Mouse (Mus musculus) forelimb bud, embryonic 11.5 days (tissue): ENCODE measurements around the gene Ncoa4.
"Not testable (repeated sequence)": the region's sequence is repeated elsewhere in the genome, so short reads cannot be mapped to it uniquely, and the experiment has no call there.

Source experiments
- DNase-seq: peaks from one replicate; pipeline ENCODE4 v3.0.0-alpha.2; 2012; ENCODE audit warnings: low read depth, low spot score

Ncoa4 gene

DNA sequence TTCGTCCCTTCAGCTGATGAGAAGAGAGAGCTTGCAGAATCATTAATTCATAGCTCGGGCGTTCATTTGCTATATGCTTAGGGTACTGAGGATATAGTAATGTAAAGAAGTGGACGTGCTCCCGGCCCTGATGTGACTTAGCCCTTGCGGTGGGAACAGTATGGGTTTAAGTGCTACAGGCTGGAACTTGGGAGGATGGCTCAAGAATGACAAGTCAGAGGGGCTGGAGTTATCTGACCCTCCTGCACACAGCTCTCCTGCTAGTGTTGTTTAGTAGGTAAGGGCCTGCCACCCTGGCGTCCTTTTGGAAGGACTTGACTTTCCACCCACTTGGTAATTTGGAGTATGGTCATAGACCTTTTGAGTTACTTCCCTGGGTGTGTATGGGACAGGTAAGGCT lies 898 bp downstream of the Ncoa4 start:
- DNase-seq = no peak

DNA sequence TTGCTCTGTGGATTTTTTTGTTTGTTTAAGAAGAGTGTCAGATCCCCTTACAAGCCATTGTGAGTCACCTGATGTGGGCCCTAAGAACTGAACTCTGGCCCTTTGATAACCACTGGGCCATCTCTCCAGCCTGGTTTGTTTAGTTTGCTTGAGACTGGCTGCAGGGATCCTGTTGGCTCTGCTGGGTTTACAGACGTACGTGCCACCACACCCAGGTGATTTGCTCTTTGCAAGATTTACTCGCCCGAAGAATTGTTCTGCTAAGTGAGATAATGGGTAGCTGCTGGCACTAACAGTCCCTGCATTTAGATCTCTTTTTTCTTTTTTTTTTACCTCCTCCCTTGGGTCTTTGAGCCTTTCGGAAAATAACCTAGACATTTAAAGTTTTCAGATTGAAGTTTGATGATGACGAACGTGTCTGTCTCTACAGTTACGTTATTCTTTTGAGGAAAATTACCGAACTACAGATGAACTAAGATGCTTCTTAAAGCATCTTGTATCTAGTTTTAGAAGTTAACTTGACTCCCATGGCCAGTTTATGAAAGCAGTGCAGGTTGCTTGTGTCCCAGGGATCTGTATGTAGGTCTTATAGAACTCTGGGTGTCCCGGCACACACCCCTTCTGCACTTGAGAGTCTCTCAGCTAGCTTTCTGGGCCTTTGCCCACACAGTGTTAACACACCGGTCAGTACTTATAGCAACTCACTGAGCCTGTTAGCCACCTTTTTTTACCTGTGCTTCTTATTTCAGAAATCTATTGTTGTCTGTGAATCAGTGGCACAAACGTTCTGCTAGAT lies 1.6 kb downstream of the Ncoa4 start:
- DNase-seq = no peak

DNA sequence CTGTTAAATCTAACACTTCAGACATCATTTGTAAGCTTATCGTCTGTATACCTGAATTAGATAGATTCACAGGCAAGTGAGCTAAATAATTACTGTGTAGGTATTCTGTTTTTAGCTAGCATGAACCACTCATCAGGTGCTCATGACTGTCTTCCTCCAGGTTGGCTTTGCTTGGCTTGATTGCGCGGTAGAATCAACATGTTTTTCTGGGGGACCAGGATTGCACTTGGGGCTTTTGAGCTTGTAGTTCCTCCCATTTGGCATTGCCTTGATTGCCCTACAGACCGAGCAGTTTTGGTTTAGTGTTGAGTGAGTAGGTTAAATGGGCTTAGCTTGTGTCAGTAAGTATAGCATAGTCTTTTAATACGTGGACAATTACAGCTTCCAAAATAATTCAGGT lies 2.6 kb downstream of the Ncoa4 start:
- no peak for DNase-seq

DNA sequence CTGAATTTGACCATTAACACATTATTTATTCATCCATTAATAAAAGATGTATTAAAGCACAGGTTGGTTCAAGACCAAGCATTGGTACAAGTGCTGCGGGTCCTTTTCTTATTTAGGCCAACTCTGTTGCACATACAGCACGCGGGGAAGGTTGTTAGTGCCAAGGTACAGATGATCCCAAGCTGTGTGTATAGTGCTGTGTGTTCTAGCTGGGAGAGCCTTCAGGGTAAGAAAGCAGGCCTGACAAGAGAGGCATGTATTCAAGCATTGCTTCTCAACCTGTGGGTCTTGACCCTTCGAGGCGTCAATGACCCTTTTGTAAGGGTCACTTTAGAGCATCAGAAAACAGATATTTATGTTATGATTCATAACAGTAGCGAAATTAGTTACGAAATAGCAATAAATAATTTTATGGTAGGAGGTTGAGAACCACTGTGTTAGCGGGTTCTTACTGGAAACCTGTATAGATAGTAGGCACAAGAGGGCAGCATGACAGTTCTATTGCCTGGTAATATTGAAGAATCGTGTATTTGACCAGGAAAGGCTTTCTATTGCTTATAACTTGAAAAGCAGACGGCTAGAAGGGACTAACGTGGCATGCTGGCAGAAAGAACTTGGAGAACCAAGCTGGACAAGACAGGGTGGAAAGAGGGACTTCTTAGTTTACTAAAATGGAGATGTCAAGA lies 3.7 kb downstream of the Ncoa4 start:
- no peak for DNase-seq

DNA sequence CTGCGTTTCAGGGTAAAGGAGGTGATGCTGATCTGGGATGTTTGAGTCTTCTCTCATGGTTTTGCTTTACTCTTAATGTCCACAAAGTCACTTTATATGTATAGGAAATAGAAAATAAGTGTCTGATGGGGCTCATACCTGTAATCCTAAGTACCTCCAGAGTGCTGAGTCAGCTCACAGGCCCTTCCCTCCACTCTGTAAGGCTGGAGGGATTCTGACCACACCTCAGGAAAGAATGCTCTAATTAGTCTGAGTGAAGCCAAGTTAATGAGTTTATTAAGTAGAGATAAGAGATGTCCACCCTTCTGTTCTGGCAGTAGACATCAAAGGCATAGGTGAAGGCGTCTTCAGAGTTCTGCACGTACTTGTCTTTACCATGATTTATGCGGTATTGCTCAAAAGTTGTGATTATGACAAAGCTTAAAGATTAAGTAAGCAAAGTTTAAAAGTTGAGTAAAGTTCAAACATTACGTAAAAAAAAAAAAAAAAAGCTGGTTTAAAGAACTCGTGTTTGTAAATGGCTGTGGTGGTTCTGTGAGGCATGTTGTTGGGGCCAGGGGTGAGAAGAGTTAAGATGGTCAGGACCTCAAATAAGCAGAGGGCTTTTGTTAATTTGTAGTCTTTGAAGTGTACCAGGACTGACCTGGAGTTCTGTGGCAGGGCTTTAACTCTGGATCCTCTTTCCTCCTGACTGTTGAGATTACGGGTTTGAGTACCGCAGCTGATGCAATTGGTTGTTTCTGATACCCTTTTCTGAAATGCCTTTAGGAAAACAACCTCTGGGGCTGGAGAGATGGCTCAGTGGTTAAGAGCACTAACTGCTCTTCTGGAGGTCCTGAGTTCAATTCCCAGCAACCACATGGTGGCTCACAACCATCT lies 4.7 kb downstream of the Ncoa4 start:
- no peak for DNase-seq

DNA sequence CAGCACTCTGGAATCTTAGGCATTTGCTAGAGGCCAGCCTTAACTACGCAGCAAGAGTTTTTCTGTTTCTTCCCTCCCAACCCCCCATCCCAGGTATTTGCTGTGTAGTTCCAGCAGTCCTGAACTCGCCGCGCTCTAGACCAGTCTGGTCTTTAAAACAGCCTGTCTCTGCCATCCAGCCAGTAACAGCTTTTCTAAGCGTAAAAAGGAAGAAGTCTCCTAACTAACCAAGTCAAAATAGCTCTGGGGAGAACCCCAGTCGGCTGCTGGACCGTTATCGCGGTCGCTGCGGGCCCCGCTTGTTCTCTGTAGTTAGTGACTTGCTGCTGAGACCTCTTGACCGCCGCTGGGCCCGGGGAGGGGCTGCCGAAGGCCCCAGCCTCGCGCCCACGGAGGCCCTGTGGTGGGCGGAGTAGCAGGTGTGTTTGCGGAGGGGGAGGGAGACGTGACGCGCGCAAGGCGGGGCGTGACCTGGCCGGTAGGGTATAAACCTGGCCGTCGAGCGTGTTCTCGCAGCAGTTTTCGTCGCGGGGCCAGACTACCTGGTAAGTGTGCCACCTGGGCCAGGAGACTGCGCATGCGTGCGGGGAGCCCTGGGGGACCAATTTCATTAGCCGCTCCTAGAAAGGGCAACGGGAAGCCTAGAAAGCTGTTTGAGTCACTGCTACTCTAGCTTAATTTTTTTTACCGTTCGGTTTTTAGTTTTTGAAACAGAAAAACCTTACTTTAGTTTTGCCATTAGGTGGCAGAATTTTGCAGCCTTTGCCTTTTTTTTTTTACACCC lies 5.8 kb downstream of the Ncoa4 start:
- DNase-seq = peak; percentile 80

DNA sequence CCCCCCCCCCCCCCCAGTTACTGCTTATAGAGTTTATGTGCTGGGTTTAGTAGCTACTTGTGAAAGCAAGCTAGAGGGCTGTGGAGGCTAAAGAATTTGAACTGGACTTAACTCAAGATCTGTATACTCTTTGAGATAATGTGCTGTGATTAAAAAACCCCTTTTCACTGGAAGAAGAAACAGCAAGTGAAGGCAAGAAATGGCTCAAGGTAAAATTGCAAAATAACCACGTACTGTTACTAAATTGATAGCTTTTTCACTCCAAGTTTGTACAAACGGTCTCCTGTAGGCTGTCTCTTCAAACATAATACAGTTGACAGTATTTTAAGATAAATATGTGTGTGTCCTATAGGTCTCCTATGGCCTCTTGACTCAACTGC lies 6.4 kb downstream of the Ncoa4 start:
- DNase-seq = no peak

DNA sequence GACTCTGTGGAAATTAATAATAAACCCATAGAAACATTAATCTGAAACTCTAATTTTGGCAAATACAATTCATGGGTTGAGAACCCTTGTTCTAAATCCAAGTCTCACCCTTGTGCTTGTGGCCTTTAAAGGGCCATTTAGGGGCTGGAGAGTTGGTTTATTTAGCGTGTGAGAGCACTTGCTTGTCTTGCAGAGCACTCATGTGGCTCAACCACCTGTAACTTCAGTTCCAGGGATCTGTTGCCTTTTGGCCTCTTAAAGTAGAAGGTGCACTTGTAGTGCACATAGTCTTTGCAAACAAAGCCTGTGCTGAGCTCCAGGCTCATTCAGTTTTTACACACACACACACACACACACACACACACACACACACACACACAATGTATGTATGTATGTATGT lies 7.2 kb downstream of the Ncoa4 start:
- DNase-seq = no peak

DNA sequence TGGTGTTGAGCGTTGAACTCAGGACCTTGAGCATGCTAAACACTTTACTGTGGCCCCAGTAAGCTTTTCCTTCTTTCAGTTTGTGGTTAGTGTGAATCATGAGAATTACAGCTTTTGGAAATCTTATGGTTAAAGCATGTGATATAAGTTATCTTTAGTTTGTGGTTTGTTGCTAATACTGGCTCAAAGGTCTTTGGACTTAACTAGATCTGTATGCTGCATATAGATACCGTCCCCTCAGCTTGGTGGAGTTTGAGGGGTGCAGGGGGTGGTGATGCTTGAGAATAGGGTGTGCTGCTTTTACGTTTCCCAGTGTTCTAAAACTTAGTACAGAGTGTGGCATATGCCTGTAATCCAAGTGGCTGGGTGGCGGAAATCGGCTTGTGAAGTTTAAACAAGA lies 7.7 kb downstream of the Ncoa4 start:
- no peak for DNase-seq

DNA sequence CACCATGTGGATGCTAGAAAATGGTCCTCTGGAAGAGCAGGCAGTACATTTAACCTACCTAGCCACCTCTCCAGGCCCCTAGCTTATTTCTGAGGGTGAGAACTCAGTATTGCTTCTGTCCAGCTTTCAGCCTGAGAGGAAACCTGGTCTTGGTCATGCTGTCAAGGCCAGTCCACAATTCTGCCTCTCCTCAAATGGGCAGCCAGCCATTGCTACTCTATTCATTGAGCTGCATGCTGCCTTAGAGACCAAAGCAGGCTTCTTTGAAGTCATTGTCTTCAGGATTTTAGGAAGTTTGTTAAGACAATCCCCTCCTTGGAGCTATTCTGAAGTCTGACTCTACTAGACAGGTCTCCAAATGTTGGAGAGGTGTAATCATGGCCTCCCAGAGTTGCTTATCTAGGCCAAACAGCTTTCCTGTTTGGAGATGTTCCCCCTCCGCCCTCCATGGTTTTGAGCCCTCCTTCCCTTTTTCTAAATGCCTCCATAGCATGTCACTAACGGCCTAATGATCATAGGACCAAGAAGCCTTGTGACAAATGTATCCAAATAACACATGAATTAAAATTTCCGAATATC lies 9.1 kb downstream of the Ncoa4 start:
- no peak for DNase-seq

DNA sequence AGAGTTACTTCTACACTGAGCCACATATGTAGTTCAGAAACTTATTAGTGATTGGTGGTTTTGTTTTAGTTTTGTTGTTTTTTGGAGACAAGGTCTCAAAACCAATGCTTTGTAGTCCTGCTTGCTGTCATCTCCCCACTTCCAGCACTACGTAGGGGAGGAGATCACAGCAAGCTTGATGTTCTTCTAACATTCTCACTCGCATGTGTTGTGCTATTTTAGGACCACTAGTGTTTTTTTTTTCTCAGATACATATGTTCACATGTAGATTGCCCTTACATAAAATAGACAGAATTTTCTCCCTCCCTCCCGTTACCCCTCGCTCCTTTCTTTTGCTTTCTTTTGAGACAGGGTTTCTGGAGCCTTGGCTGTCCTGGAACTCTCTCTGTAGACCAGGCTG lies 10.5 kb downstream of the Ncoa4 start:
- DNase-seq = no peak

DNA sequence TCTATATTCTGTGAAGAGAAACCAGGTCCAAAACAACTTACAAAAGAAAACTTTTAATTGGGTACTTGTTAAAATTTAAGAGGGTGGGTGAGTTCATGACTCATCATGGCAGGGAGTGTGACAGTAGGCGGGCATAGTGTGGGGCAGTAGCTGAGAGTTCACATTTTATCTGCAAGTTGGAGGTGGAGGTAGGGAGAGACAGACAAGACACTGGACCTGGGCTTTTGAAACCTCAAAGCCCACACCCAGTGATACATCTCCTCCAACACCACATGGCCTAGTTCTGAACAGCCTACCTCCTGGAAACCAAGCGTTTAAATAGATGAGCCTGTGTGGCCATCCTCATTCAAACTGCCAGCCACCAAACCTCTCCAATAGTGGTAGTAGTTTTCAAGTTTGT lies 15.6 kb downstream of the Ncoa4 start:
- DNase-seq = no peak

DNA sequence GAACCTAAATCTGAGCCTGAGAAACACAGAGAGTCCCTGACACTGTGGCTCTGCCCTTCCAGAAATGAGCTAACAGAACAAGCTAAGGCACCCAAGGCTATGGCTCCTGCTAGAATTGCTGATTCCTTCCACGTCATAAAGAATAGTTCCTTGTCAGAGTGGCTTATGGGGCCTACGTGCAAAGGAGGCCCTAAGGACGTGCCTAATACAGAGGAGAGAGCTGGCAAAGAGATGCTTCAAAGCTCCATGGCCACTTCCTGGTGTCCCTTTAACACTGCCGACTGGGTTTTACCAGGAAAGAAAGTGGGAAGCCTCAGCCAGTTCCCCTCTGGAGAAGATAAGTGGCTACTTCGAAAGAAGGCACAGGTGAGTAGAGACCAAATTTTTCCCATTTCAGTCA lies 16.9 kb downstream of the Ncoa4 start:
- not testable (repeated sequence) for DNase-seq

DNA sequence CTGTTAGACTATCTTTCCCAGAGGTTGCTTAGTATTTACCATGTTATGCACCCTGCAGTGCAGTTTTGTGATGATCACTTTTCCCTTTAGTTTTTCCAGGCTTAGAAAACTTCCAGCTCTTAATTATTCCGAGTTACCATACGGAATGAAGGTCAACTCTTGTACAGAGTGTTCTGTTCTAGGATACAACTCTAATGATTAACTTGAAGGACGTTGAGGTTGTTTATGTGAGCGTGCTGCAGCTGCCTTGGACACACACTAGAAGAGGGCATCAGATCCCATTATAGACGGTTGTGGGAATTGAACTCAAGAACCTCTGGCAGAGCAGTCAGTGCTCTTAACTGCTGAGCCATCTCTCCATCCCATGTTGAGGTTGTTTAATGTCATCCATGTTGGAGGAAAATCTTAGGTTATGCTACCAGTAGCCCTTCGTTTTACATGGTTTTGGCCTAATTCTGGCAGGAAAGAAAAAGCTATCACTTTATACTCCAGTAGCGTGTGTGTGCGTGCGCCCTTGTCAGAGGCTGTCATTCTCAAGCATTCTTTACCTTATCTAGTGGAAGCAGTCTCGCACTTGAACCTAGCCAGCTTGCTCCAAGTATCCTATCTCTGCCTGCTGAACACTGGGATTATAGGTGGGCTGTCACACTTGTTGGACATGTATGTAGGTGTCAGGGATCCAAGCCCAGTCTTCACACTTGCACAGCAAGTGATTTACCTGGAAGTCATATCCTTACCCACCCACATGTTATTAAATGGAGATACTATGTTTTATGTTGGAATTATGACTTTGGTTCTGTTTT lies 19.9 kb downstream of the Ncoa4 start:
- DNase-seq = no peak

DNA sequence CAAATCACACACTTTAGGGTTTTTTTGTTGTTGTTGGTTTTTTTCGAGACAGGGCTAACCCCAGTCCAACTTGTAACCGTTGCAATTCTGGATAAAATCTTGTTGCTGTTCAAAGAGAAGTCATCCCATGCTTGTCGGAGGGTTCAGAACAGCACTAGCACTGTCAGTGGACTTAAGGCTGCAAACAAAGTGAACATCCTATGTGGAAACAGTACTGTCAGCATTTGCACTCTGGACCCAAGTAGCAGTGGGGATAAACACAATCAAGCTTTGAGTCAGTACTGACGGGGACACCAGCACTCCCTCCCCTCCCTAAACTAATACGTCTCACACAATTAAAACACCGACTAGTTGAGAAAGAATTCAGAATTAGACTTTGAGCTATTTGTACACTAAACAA lies 21.2 kb downstream of the Ncoa4 start:
- DNase-seq = no peak

DNA sequence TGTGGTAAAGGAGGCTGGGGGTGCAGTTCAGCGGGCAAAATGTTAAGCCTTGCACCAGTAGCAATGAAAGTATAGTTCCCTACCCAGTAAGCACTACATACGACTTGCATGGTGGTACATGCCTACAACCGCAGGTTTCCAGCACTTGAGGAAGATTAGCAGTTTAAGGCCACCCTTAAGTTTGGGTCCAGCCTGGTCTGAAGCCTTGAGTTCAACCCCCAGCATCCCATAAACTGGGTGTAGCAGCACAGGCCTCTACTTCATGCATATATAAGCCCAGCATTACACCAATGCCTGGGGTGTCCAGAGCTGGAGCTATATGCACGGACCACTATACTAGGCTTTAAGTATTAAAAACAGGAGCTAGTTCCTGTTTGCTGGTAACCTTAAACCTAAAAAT lies 24.2 kb downstream of the Ncoa4 start:
- DNase-seq = no peak

DNA sequence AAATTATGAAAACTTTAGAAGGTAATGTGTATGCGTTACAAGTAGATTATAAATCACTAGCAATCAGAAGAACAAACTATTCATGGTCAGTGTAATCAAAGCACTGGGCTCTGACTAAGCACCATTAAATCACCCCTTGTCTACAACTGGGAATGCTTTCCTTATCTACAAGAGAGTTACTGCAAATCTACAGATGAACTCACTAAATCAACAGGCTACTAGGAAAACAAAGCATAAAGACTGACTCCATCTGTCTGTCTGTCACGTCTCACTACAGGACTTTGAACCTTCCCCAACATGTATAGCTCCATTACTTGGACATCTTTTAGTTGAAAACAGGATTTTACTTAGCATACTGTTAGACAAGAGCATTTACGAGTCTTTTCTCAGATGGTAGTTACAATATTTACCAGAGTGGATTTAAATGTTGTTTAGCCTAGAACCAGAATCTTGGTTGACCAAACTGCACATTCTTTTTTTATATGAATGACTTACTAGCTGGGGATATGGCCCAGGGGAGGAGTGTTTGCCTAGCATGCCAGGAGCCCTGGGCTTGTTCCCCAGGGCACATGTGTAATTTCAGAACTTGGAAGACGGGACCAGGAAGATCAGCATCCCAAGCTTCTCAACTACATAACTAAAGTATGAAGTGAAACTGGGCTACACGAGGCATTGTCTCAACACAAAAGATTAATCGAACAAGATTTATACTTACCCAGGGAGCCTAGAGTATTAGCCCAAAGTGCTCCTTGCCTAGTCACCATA lies 31.1 kb downstream of the Ncoa4 start:
- no peak for DNase-seq

DNA sequence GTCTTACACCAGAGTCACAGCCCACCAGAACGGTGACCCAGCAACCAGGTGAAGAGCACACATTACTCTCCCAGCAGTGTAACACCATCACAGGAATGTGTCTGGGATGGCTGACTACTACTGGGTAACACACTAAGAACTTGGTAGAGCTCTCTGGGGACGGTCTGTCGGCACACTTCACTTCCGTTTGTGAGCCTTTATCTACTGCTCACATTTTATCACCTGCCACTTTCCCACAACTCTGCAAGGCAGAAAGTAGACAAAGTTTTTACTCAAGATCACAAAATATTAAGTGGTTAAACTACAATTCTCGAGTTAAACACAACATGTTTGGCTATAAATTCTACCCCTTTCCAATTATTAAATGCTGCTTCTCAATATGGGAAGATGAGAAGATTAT lies 32.3 kb downstream of the Ncoa4 start:
- DNase-seq = no peak

DNA sequence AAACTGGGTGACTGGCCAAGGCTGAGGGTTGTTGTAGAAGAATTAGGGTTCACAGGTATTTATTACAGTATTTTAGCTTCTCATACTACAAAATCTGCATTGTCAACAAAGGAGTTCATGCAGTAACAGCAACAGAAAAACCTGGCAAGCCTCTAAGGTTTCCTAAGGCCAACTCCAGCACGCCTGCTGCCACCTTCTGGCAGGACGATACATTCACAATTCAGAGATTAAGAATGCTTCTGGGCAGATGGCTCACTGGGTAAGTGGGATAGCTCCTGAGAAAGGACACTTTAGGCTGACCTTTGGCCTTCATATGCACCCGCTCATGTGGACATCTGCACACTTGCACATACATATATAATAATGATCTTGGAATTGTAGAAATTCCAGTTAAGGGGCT lies 32.8 kb downstream of the Ncoa4 start:
- peak; percentile 30 for DNase-seq

DNA sequence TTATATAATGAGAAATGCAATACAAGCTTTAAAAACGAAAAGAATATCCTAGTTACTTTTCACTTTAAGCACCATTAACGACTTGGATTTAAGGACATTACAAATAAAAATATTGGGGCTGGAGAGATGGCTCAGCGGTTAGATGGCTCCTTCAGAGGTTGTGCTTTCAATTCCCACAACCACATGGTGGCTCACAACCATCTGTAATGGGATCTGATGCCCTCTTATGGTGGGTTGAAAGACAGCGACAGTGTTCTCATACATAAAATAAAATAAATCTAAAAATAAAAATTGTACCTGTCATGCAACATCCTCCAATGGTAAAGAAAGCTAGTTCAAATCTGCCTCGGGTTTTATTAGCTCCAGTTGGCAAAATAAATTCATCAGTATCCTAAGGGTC lies 33.9 kb downstream of the Ncoa4 start:
- not testable (repeated sequence) for DNase-seq
